Mouse (Mus musculus) liver, embryonic 14.5 days (tissue): ENCODE measurements around the gene Auts2. TPM values are rescaled to one million over a fixed set of nuclear protein-coding genes. Genes with fewer than 3 reads are reported as not detected.

ENCODE experiments used
- ATAC-seq: fragments of 200-750 bp; cut with Nextera tagmentation; 2 replicates; pipeline ENCODE4 v1.8.0; 2017; ENCODE audit warnings: moderate number of reproducible peaks, mild to moderate bottlenecking, moderate library complexity; ENCODE audit not compliant: insufficient read depth
- DNase-seq, 3 experiments: peaks; one replicate each; pipeline ENCODE4 v3.0.0-alpha.2; 2012 to 2013; ENCODE audit warnings: low read depth in 3 of 3, low spot score in 3 of 3
- H3K27ac ChIP-seq: fragments of 300-500 bp; sonication (generic); 2 replicates; pipeline ENCODE4 v1.5.1; 2014; ENCODE audit warnings: moderate library complexity, mild to moderate bottlenecking, control low read depth, inconsistent platforms
- H3K27me3 ChIP-seq: fragments of 300-500 bp; sonication (generic); 2 replicates; pipeline ENCODE4 v1.6.1; 2014; ENCODE audit warnings: mild to moderate bottlenecking, low read length, moderate library complexity; ENCODE audit not compliant: control insufficient read depth, insufficient read depth
- H3K36me3 ChIP-seq: fragments of 300-500 bp; sonication (generic); replicated peaks from 2 replicates; pipeline ENCODE4 v1.6.1; 2014; ENCODE audit warnings: low read depth; ENCODE audit not compliant: control insufficient read depth, insufficient read depth
- H3K4me1 ChIP-seq, 2 experiments: fragments of 200-500 bp in 1 of 2; fragments of 300-500 bp in 1 of 2; sonication (generic) in 1 of 2; replicated peaks; 2 replicates each; pipeline ENCODE4 v1.6.1; 2012 to 2014; ENCODE audit warnings: antibody characterized with exemption in 1 of 2, inconsistent platforms in 1 of 2, low read length in 1 of 2; ENCODE audit not compliant: control insufficient read depth in 2 of 2, insufficient read depth in 2 of 2
- H3K4me2 ChIP-seq: fragments of 300-500 bp; sonication (generic); 2 replicates; pipeline ENCODE4 v1.6.1; 2014; ENCODE audit warnings: low read depth, mild to moderate bottlenecking, control low read depth, moderate library complexity
- H3K4me3 ChIP-seq, 2 experiments: fragments of 200-500 bp in 1 of 2; fragments of 300-500 bp in 1 of 2; sonication (generic) in 1 of 2; 2 replicates each; pipeline ENCODE4 v1.5.1; 2012 to 2014; ENCODE audit warnings: low read depth in 2 of 2, low read length in 2 of 2, mild to moderate bottlenecking in 2 of 2, control low read depth in 1 of 2, inconsistent platforms in 1 of 2, moderate library complexity in 1 of 2; ENCODE audit not compliant: insufficient read depth in 1 of 2
- H3K9ac ChIP-seq: fragments of 300-500 bp; sonication (generic); replicated peaks from 2 replicates; pipeline ENCODE4 v1.6.1; 2014; ENCODE audit warnings: mild to moderate bottlenecking, control low read depth, moderate library complexity
- H3K9me3 ChIP-seq: fragments of 300-500 bp; sonication (generic); 2 replicates; pipeline ENCODE4 v1.6.1; 2016; ENCODE audit warnings: low read length, mixed read lengths; ENCODE audit not compliant: control insufficient read depth
- CTCF ChIP-seq: IDR thresholded peaks from 2 replicates; pipeline ENCODE4 v1.5.1; 2016; ENCODE audit warnings: antibody characterized with exemption, low read depth, control low read depth
- EP300 ChIP-seq: IDR thresholded peaks from 2 replicates; pipeline ENCODE4 v1.6.1; 2016; ENCODE audit warnings: antibody characterized with exemption, low read depth
- WGBS: fragments of 180-500 bp; shearing (Covaris S2); extraction: QIAGEN DNeasy Blood & Tissue Kit; methylation state at CpG from one replicate; pipeline ENCODE4 v1.1.7; 2014; ENCODE audit not compliant: insufficient replicate concordance; 5-methylcytosine and 5-hydroxymethylcytosine counted together
- polyA plus RNA-seq, 2 experiments: library from polyadenylated mRNA; depleted of rRNA in 1 of 2; stranded (reverse) in 1 of 2; unstranded in 1 of 2; fragments of >200 nt; fragmentation: Nextera tagmentation in 1 of 2; extraction: Ambion mirVana in 1 of 2; gene quantifications; 2 replicates each; pipeline versions ENCODE4 v1.2.1 to v1.2.3; 2012 to 2014

The Auts2 gene
- polyA plus RNA-seq, 2 experiments, result 0.77 to 1.6 TPM

DNA sequence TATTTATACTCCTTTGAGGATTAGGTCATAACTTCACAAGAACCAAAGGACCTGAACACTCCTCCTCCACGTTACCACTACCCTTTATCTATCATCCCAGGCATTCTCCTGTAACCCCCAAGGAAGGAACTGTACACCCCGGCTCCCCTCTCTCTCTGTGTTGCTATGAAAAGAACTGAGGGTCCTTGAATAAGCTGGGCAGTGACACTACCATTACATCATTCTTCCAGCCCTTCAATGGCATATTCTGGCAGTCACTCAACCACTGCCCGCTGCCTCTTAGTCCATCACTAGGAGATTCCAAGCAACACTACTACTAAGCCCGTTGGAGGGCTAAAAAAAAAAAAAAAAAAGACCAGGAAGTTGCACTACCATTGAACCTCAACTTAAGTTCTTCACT is 620.4 kb downstream of the Auts2 start:
- no peak for DNase-seq

GRCm38 (mm10) chr5:131922118-131922517 is 621.0 kb downstream of the Auts2 start:
- H3K4me3 ChIP-seq, result no peak overlapping the region
- TF ChIP-seq EP300, result no peak
- no peak for TF ChIP-seq CTCF
- no peaks in the 10 kb centered on the region for H3K9me3 ChIP-seq
- no peaks in the 10 kb centered on the region for H3K27me3 ChIP-seq
- no peak overlapping the region for H3K9ac ChIP-seq
- DNase-seq, result no peak
- H3K36me3 ChIP-seq, result no peaks in the 10 kb centered on the region
- WGBS, result 31% methylated on average over 5 of the region's 5 CpGs
- H3K4me2 ChIP-seq, result no peak overlapping the region
- ATAC-seq, result no peak
- H3K4me1 ChIP-seq, result no peaks in the 10 kb centered on the region
- H3K27ac ChIP-seq, result no peak overlapping the region

More for the DNA sequence above, 620.4 kb downstream of the Auts2 start:
- Histone ChIP-seq H3K36me3 (no peaks in the 10 kb centered on the region), H3K27ac (no peak overlapping the region), H3K4me1 (no peaks in the 10 kb centered on the region), H3K9me3 (no peaks in the 10 kb centered on the region), H3K4me2 (no peak overlapping the region), H3K27me3 (no peaks in the 10 kb centered on the region), H3K9ac (no peak overlapping the region), H3K4me3 (no peak overlapping the region)
- 36% methylated on average over 4 of the region's 4 CpGs for WGBS
- ATAC-seq, result no peak
- no peak for TF ChIP-seq CTCF
- no peak for TF ChIP-seq EP300

- H3K9me3 ChIP-seq, result no peaks in the 10 kb centered on the region
- H3K4me2 ChIP-seq, result no peak overlapping the region
- no peak for TF ChIP-seq CTCF
- no peak for TF ChIP-seq EP300
- DNase-seq, result no peak
- ATAC-seq, result no peak
- H3K27ac ChIP-seq, result no peak overlapping the region
- H3K9ac ChIP-seq, result no peak overlapping the region
- no peaks in the 10 kb centered on the region for H3K36me3 ChIP-seq
- WGBS, result 61% methylated on average over 12 of the region's 12 CpGs
- no peaks in the 10 kb centered on the region for H3K27me3 ChIP-seq
- H3K4me1 ChIP-seq, result no peaks in the 10 kb centered on the region
- no peak overlapping the region for H3K4me3 ChIP-seq
Measured at GRCm38 (mm10) chr5:131919983-131920777, 623.0 kb downstream of the Auts2 start.

GRCm38 (mm10) chr5:131916791-131917403 is 626.2 kb downstream of the Auts2 start:
- Histone ChIP-seq H3K4me3 (no peak overlapping the region), H3K4me1 (no peaks in the 10 kb centered on the region), H3K9ac (no peak overlapping the region), H3K4me2 (no peak overlapping the region), H3K27ac (no peak overlapping the region), H3K27me3 (no peaks in the 10 kb centered on the region), H3K9me3 (no peaks in the 10 kb centered on the region), H3K36me3 (no peaks in the 10 kb centered on the region)
- TF ChIP-seq EP300 (no peak), CTCF (no peak)
- no peak for DNase-seq
- WGBS, result 60% methylated on average over 12 of the region's 12 CpGs
- ATAC-seq, result no peak

DNA sequence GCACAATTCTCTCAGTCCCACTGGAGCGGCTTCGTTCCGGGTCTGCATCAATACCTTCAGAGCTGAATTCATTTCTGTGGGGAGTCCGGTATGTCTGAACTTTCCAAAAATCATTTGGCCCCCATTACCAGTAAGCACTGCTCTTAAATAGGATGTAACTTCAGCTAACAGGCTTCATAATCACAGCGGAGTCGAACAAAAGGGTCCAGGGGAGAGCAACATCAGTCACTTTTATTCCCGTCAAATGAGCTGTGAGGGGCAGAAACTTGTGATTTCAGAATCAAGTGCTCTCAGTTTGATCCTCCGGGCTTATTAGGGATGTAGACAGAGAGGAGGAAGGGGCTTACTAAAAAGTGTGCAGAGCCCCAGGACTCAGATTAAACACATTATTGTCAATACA is 629.6 kb downstream of the Auts2 start:
- Histone ChIP-seq H3K4me1 (no peaks in the 10 kb centered on the region), H3K4me2 (no peak overlapping the region), H3K27me3 (no peaks in the 10 kb centered on the region), H3K9ac (no peak overlapping the region), H3K4me3 (no peak overlapping the region), H3K9me3 (no peaks in the 10 kb centered on the region), H3K27ac (no peak overlapping the region), H3K36me3 (no peaks in the 10 kb centered on the region)
- ATAC-seq (no peak), DNase-seq (no peak)
- whole genome bisulfite sequencing, result 77% methylated on average over 8 of the region's 8 CpGs
- TF ChIP-seq CTCF (no peak), EP300 (no peak)
